Mouse (Mus musculus): ENCODE measurements at regions not wholly inside any gene's neighbourhood (a gene's known extent, or its start where the extent isn't known, plus 50 kb on each side); places are given as distances from the start of the nearest gene placed in this dataset.
A peak's percentile ranks its signal among the peaks of the same experiment; 100 is the strongest.

- no peak overlapping the region for H3K4me2 ChIP-seq (ENCODE audit: low read depth, low read length)
- H3K9me3 ChIP-seq (ENCODE audit: control insufficient read depth, low read length): no peaks in the 10 kb centered on the region
- ATAC-seq (ENCODE audit: low read depth): peak; percentile 79
Measured at GRCm38 (mm10) chr11:31821479-31822411, 50.3 kb upstream of the Cpeb4 start.

More at GRCm38 (mm10) chr11:31821479-31822411, 50.3 kb upstream of the Cpeb4 start:
- Histone ChIP-seq H3K9ac (ENCODE audit: low read length) (no peak overlapping the region), H3K27ac (ENCODE audit: low read length) (0 out of 2 replicates have a peak overlapping the region, but pooled peaks have one; percentile 9), H3K36me3 (ENCODE audit: control insufficient read depth, insufficient read depth, low read length) (no peaks in the 10 kb centered on the region), H3K27me3 (ENCODE audit: control insufficient read depth, insufficient read depth, low read depth, low read length) (no peaks in the 10 kb centered on the region), H3K4me3 (ENCODE audit: low read length) (no peak overlapping the region), H3K4me1 (replicated peaks; ENCODE audit: control insufficient read depth, insufficient read depth, low read length) (peaks cover 23% of the 10 kb centered on the region)
- WGBS: 32% methylated on average over 12 of the region's 12 CpGs

Data from lung, embryonic 16.5 days (tissue).